Mouse (Mus musculus) kidney, postnatal 10 days (tissue): Measurements from ENCODE around the gene Il17c.

Experiments used
- DNase-seq: peaks from one replicate; pipeline ENCODE4 v3.0.0; 2021; ENCODE audit warnings: mixed read lengths

Il17c gene

DNA sequence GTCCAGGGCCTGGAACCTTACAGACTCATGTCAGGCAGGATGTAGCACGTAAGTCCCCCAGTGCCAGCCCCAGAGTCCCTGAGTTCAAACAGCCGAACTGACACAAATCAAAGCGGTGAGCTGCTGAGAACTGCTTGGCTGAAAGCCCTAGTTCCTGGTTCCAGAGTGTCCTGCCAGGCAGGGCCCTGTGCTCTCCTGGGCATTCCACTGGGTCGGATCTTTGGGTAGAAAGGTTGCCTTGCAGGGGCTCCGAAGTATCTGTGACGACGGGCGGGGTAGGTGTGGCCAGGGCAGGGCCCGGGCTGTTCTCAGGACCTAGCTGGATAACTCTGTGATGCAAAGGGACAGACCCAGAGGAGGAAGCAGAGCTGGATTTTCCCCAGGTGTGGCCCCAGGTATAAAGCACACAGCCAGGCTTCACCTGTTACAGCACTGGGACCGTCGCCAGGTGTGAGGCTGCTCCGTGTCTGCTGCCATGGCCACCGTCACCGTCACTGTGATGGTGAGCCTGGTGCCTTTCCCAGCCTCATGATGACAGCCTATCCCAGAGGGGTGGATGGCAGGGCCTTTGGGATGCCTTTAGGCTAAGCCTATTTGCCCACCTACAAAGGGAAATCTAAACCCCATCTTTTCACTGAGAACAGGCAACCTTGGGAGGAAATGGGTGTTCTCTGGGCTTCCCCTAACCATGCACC, at the start of gene Il17c:
TSS of gene Il17c (plus strand) at position 645 of the 695 bp plus-strand sequence.
- no peak for DNase-seq

DNA sequence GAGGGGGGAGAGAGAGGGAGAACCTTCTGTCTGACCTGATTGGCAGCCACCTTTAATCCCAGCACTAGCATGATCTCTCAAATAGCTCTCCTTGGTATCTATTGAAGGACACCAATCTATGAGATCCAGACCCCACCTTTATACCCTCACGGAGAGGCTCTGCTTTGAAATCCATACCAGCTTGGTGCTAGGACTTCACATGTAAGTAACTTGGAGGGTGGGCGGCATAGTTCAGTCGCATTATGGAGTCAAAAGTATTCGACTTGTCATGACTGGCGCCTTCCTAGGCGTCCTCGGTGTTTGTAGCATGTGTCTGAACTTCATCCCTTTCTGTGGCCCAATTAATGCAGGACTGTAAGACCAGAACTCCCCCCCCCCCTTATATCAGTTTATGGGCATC, 46.5 kb upstream of the Il17c start:
- no peak for DNase-seq

DNA sequence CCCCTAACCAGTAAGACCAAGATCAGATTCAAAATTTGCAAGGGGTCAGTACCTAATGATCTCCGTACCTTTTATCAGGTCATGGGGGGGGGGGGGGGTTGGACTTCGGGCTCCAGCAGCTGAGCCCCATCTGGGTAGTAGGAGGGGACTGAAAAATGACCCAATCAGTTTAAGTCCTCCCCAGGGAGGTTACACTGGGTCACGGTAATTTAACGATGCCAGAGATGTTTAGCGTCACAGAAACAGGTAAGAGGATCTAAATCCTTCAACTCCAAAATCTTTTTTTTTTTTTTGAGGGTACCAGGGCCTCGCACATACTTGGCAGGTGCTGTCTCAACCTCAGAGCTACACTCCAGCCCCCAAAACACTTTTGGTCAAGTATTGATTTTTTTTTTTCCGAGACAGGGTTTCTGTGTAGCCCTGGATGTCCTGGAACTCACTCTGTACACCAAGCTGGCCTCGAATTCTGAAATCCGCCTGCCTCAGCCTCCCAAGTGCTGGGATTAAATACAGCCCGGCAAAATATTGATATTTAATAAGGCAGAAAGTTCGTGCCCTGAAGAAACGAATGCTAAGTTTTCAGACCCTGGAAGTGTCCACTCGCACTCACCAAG, 46.0 kb upstream of the Il17c start:
- DNase-seq: no peak

DNA sequence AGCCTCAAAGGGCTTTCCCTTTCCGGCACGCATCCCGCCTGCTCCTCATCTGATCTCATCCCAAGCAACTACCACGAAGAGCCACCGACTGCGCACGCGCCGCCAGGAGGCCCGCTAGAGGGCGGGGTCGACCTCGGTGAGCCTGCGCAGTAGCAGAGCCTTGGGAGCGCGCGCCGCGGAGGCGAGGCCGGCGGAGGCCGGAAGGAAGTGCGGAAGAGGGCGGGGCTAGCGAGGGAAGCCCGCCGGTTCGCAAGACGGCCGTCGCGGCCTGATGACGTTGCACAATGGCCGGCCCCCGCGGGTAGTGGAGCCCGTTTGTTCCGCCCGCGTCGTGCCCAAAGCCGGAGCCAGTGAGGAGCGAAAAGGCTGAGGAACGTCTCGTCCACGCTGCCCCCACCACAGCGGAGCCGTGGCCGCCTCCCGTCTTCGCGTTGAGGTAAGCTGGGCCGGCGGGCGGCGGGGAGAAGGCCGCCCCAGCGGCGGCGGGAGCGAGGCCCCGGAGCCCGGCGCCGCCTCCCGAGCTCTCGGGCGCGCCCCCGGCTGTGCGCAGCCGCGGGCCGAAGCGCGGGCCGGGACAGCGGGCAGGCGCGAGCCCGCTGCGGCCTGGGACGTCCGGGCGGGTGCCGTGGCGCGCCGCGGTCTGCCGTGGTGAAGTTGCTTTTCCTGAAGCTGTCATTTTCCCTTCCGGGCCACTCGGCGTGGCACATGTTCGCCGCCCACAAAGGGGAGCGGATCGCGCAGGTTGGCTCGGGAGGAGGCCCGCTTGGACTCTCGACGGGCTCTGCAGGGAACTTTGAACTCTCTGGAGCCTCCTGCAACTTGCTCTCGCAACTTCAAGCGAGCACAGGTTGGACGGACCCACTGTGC, 45.2 kb upstream of the Il17c start, which contains the start of gene Zc3h18:
TSS of gene Zc3h18 (plus strand) at position 245 of the 867 bp plus-strand sequence.
- DNase-seq: peak; percentile 100

DNA sequence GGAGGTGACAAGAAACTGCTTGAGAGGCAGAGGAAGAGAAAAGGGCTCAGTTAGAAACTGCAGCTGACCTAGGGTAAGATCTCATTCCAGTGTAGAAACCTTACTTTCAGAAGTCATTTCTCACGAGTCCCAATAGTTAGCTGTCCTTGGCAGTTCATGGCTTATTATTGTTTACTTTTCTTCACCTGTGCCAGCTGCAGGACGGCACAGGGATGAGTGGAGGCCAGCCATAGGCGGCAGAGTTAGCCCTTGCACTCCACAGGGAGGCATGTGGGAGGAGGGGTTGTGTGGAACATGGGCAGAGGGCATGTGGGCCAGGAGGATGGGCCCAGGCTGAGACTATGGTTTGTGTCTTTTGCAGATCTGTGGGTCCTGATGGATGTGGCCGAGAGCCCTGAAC, 38.8 kb upstream of the Il17c start:
- no peak for DNase-seq

DNA sequence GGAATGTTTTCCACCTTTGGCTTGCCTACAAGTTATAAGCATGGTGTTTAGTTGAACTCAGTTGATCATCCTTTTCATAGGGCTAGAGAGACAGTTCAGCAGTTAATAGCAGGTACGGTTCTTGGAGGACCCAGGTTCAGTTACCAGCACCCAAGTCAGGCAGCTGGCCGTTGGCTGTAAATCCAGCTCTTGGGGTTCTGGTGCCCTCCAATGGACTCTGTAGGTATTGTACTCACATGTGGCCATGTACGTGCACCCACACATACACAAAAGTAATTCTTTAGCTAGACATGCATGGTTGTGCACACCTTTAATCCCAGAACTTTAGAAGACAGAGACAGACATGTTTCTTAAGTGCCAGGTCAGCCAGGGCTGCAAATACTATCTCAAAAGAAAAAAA, 32.5 kb upstream of the Il17c start:
- no peak for DNase-seq

DNA sequence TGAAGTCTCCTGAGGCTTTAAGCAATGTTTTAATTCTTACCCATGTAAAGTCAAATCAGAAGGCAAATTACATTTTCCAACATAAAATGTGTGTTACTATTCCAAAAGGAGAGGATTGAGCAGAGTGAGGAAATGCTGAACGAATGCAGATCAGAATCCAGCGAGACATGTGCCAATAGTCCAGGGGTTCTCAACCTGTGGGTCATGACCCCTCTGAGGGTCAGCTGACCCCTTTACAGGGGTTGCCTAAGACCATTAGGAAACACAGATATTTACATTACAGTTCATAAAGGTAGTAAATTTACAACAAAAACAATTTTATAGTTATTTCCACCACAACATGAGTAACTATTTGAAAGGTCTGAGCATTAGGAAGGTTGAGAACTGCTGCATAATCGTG, 31.1 kb upstream of the Il17c start:
- DNase-seq: no peak

DNA sequence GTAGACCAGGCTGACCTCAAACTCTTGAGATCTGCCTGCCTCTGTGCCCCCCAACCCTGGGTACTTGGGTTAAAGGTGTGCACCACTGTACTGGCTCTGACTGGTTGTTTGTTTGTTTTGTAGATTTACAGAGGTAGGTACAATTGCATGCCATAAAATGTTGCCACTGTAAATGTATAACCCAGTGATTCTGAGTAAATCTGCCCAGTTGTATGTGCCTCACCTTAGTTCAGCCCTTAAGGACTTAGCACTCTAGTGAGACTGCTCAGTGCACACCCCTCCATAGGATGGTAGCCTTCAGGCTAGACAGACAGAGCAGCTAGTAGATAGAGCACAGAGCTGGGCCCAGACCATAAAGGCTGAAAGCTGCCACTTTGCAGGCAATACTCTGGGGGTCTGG, 28.1 kb upstream of the Il17c start:
- no peak for DNase-seq

DNA sequence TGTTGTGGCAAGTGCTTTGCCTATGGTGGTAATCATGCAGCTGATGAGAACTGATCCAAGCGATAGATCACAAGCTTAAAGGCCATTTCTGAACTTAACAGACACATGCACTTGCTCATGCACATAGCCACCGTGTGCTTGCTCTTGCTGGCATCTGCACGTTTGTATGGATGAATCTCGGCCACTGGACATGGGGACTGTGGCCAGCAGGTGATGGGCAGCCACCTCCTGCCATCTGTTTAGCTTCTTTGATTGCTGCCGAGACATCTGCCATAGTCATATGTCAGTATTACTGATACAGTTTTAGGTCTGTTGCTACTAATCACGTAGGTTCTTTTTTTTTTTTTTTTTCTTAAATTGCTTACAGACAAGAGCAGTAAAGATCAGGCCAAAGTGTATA, 26.5 kb upstream of the Il17c start:
- no peak for DNase-seq

DNA sequence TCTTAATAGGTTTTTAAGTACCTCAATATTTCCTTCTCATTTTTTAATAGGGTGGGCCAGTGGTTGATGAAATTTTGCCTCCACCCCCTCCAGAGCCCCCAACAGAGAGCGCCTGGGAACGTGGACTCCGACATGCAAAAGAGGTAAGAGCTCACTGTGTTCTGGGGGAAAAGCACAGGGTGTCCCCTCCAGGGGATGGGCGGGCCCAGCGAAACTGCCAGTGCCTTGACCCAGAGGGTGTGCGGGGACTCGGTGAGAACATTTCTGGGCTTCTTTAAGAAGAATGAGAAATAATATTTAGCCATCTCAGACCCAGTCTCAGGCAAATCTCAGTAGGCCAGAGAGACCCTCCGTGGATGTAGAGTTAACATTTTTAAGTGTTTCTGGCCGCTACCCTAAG, 23.6 kb upstream of the Il17c start:
- DNase-seq: no peak

DNA sequence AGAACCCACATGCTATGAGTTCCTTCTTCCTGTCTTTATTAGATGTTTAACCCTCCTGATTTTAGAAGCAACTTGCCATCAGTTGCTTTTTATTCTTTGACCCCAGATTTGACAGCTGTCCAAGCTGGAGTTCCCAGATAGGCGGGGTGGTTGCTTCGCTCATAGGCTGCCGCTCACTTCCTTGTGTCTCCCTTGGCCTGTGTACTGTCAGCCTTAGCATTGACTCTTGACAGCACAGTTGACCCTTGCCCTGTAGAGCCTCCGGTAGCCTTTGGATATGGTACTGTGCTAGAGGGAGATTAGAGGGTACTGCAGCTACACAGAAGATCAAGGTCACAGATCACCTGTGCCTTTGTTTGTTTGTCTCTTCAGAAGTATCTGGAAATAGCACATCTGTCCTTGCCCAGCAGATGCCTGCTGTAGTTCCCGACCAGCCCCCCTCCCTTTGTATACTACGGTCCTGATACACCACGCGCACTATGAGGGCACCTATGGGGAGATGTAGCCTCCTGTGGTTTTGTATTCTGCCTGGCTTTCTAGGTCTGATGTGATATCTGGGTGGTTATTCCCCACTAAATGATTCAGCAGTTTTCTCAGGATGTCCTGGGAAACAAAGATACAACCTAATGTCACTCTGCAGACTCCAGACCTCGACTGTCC, 16.5 kb upstream of the Il17c start:
- peak; percentile 31 for DNase-seq

DNA sequence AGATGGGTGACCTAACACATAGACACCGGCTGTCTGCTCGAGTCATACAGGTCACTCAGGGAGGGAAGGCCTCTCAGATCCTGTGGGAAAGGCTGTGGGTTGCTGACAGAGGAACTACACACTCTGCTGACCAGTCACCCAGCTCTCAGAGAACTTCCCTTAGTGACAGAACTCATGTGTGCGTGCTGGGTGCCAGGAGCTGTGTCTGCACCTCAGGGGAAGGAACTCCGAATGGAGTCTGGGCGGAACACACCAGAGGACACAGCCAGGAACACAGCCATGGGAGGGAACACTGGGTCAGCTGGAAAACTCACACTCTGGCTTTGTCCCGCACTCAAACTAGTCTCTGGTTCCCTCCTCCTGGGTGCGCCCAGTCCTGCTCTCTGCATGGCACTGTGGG, 14.1 kb upstream of the Il17c start:
- DNase-seq: no peak

DNA sequence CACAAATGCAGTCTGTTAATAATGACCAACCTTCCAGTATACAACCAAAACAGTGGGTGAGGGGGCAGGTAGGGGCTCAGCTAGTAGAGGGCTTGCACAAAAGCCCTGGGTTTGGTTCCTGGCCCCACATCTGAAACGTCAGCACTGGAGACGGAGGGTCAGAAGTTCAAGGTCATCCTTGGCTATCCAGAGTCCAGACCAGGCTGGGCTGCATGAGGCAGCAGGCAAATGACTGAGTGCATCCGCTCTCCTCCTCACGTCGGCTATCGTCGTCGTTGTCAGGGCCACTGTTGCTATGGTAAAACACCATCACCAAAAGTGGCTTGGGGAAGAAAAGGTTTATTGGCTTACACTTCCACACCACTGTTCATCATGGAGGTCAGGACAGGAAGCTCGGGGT, 7.5 kb upstream of the Il17c start:
- no peak for DNase-seq

DNA sequence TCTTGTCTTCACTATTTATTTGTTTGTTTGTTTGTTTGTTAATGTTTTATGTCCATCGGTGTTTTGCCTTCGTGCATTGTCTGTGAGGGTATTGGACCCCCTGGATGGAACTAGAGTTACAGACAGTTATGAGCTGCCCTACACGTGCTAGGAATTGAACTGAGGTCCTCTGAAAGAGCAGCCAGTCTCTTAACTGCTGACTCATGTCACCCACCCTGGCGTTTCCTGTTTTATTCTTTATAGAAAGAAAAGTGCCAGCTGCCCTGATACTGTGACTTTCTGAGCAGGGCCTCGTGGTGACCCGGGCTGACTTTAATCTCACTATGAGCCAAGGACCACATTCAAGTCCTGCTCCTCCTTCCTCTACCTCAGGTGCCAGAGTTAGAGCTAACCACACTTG, 6.3 kb upstream of the Il17c start:
- DNase-seq: no peak

DNA sequence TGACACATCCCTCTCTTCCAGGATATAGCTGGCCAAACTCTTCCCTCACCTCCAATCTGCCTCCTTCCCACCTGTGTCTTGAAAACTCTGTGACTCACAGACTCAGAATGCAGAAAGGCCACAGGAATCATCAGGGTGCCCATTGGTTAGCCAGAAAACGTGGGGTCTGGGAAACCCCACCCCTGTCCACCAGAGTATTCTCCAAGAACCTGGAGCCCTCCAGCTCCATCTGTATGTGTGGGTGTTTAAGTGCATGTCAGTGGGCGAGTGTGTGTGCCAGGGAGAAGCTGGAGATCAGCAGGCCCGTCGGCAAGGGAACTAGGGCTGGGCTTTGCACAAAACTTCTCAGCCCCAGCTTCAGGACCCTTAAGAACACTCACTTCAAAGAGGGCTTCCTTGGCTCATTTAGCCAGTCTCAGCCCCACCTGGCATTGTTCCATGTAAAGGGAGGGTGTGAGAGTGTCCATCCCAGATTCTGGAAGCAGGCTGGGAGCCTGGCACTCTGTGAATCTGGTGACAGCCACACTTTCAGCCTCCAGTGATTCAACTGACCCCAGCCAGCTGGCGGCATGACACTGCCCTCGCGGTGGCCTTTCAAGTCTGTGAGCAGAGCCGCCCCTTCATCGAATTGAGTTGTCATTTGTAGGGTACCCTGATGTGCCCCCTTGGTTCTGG, 1.8 kb upstream of the Il17c start:
- DNase-seq: no peak

DNA sequence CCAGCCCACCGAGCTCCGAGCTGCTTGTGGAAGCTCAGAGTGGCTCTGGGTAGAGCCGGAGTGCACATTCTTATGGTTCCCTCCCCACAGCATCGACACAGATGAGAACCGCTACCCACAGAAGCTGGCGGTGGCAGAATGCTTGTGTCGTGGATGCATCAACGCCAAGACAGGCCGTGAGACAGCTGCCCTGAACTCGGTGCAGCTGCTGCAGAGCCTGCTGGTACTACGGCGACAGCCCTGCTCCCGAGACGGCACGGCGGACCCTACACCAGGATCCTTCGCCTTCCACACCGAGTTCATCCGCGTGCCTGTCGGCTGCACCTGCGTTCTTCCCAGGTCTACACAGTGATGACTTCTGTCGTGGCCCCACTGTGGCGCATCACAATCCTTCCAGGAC, 1.4 kb downstream of the Il17c start:
- no peak for DNase-seq

DNA sequence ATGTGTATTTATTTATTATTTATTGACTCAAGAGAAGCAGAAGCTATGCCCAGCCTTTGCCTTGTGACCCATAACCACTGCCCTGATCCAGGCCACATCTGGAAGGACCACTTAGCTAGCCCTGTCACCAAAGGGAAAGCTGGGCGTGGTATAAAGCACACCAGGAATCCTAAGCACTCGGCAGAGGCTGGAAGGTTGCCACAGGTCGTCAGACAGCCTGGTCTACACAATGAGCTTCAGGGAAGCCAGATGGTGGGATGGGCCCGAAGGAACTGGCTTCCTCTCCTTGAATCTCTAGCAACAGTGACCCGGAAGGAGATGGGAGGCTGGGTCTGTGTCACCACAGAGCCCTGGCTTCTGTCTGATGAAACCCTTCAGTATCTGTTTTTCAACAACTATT, 1.8 kb downstream of the Il17c start:
- peak; percentile 81 for DNase-seq

DNA sequence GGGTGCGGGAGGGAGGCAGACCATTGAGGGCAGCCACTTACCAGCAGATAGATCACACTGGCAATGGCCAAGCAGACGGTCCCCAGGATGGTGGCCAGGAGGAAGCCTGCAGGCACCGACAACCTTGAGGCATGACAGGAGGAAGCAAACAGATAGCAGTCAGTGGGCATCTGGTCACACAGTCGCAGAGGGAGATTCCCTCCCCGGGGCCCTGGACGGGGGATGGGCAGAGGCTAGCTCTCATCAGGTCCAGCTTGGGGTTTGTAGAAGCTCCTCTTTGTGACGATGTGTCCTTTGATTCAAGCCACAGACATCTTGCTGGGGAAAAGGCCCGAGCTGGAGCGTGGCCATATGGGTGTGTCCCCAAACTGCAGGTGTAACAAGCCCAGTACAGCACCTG, 4.3 kb downstream of the Il17c start:
- DNase-seq: no peak

DNA sequence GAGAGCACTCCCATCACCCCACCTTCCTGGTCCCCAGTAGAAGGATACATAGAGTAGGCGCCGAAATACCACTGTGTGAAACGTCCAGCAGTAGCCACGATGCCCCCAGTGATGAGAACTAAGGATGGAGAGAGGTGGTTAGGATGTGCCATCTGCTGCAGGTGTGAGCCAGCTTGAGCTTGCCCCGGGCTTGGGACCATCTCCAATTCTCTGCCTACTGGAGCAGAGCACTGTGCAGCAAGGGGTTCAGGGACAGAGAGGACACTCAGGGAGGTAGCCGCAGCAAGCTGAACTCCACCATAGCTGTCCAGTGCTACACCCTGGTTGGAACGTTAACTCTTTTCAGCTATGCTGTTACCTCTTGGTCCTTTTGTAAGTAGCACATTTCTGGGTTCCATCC, 5.8 kb downstream of the Il17c start:
- no peak for DNase-seq

DNA sequence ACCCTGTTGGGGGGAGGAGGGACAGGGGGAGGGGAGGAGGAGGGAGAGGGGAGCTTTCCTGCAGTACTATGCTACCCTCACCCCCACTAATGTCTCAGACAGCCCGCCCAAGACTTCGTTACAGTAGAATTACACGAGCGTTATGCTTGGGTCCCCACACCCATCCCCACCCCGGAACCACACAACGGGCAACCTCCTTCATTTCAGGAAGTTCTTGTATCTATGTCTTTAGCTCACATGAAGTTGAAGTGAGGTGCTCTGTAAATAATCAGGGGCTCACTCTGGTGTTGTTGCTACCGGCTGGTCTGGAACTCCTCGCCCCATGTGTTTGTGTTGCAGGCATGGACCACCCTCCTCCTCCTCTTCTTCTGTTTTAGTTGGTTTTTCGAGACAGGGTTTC, 6.3 kb downstream of the Il17c start:
- DNase-seq: no peak

DNA sequence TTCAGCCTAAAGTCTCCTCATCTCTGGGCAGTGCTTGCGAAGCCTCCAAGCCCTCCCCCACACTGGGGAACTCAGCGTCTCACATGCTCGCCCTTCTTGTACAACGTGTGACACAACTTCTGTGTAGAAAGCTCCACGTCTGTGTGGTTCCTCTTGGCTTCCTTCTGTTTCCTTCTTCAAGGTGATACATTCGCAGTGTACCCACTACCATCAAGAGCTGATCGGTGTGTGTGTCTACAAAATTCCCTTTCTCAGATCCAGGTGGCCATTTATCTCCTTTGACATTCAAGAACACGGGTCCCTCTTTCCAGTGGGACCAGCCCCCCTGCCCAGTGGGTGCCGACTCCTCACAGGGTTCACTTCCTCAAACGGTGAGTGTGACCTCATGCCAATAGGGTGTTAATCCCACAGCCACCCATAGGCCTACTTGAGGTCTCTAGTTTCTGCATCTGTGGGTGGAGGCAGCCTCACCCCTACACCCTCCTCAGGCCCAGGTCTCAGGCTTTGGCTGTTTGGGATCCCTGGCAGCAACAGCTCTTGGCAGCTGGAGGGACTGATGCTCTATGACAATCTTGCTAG, 8.3 kb downstream of the Il17c start:
- no peak for DNase-seq

DNA sequence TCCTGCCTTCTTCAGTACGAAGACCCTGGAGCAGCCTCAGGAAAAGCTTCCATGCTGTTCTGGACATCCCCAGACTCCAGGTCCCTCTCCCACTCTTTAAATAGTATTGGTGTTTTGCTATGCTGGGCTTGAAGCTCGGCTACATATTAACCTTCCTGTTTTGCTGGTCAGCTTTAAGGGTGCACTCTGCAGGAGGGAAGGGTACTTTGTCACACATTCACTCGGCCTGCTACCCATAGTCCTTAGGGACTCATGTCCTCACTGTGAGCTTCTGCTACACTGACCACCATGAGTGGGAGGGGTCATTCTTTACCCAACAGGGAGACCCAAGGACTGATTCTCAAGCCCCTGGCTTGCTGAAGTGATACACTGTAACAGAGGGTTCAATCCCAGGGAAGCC, 8.8 kb downstream of the Il17c start:
- peak; percentile 45 for DNase-seq
